Mouse (Mus musculus) cortical plate, adult 2 months (tissue): ENCODE data around the gene Wnk1.

Experiments
- CTCF ChIP-seq: fragments of 200-500 bp; IDR thresholded peaks from 2 replicates; pipeline ENCODE4 v1.5.1; 2011; ENCODE audit warnings: mild to moderate bottlenecking, control low read depth, low read length; ENCODE audit not compliant: insufficient read depth; ENCODE audit errors: extremely low read depth
- POLR2A ChIP-seq: fragments of 200-500 bp; IDR thresholded peaks from 2 replicates; pipeline ENCODE4 v1.6.1; 2011; ENCODE audit warnings: mild to moderate bottlenecking, low read length, control low read depth; ENCODE audit not compliant: insufficient read depth; ENCODE audit errors: extremely low read depth

DNA sequence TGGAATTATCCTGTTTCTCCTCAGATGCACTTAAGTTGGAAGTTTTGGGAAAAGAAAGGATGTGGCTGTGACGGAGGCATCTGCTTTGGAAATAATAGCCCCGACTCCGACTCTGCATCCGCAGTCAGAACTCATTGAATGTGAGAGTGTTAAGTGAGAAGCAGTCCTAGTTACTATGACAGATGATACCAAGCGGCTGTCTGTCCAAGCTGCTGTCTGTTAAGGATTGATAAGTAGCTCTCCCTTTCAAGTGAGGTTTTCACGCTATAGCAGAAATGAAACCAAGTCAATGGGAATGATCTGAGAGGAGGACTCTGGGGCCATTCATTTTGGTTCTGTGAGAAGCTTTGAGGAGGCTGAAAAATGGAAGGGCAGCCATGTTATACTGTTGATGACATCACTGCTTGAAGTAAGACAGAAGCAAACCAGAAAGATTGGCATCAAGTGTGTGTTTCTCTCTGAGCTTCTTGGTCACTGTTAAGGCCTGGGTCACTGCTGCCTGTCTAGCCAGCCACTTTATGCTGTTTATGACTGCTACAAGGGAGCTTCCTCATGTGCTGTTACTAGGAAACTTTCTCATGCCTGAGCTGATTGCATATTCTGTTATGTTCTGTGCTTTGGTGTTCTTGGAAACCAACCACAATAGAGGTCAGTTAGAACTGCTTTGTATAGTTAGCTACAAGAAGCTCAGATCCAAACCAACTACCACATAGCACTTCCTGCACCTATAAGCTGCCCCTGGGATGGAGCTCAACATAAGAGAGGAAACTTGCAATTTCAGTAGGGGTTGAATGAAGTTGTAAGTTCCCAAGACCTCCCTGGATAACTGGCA is 38.4 kb upstream of the Wnk1 start:
- TF ChIP-seq POLR2A (no peak), CTCF (no peak)
